26 mouse cellular contexts compared by ENCODE assay signal in the genomic region with DNA sequence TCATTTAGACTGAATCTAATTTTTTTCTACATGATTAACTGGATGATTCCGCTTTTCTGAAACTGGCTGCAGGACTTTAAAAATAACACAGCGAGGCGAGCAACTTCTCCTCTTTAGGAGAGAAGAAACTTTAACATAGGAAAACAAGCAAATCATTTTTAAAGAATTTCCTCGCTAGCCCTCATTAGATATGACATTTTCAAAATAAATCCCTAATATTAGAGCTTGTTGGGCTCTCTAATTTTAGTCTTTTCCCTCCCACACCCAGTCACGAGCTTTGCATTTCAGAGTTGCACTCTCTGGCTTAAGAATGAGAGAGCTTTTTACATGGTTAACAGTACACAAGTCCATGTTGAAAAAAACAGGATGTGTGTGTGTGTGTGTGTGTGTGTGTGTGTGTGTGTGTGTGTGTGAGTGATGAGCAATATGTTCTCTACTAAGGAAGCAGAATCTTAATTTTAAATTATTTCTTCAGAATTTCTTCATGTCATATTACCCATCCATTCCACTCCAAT.
DNase-seq lines count a peak whose midpoint lies in the region; ATAC-seq and TF ChIP-seq lines count a peak whose summit lies in the region.
"Had no signal": no experiment of that assay in that cellular context is flagged by ENCODE, and none has a peak within 500 bp of the region (broad histone marks: within the 10 kb centered on the region; RNA-seq: fewer than 3 reads in every experiment).

No protein-coding gene starts in this region.

- ATAC-seq in frontal cortex, adult (ENCODE audit: low TSS enrichment), result peak; percentile 11
- ATAC-seq: forebrain, embryonic 15.5 days; Patski had no signal

- H3K4me3 ChIP-seq in left cerebral cortex, adult 2 months, result no peak overlapping the region
- H3K4me3 ChIP-seq: embryonic facial prominence, embryonic 10.5 days; embryonic facial prominence, embryonic 13.5 days; erythroblast, embryonic 14.5 days; forebrain, embryonic 12.5 days; forebrain, embryonic 15.5 days; gastrocnemius, adult 2 months; hindbrain, embryonic 12.5 days; hindbrain, embryonic 15.5 days had no signal

- intact Hi-C loops in left cerebral cortex, adult 2 months (cut with DNase I), result loop anchor here (5.0 to 10.0 kb wide), 3 partner anchors 211 to 1112 kb away; no protein-coding TSS in a partner anchor

- no peak for TF ChIP-seq CTCF in left cerebral cortex, adult 2 months (IDR thresholded peaks at IDR 0.05)

- DNase-seq in frontal cortex, postnatal 25 days (ENCODE audit: low spot score in 2 of 2), result no peak
- DNase-seq in left cerebral cortex, adult 2 months (ENCODE audit: extremely low spot score in 1 of 2, low spot score in 2 of 2), result peak in 1 of 2 experiments; percentile 28
- no peak for DNase-seq in left cerebral cortex, adult 18-20 months (ENCODE audit: low spot score in 2 of 2)
- peak; percentile 41 to 50 for DNase-seq in right cerebral cortex, adult 2 months (ENCODE audit: low spot score in 2 of 2)
- no peak for DNase-seq in right cerebral cortex, postnatal 14 days
- no peak for DNase-seq in kidney, postnatal 36 days
- DNase-seq: adrenal gland, postnatal 10 days; adrenal gland, postnatal 36 days; B cell, adult 2 months; cerebellum, adult 11 months; cerebellum, adult 2 months; cerebellum, adult 9-11 months; cerebellum, postnatal 25 days; embryo, embryonic 11 days; gastrocnemius, adult 2 months; gastrocnemius, postnatal 14 days; heart, adult 11 months had no signal

- peak overlapping the region; percentile 88 for H3K27ac ChIP-seq in left cerebral cortex, adult 2 months
- H3K27ac ChIP-seq: embryonic facial prominence, embryonic 10.5 days; embryonic facial prominence, embryonic 13.5 days; forebrain, embryonic 12.5 days; forebrain, embryonic 15.5 days; gastrocnemius, adult 2 months; hindbrain, embryonic 12.5 days; hindbrain, embryonic 15.5 days had no signal

Comparison
In these comparisons a context has a peak if more than half of its experiments do, and no peak if none do; other contexts are left out.
1. DNase-seq: peak in right cerebral cortex, adult 2 months (2 of 2); none in frontal cortex, postnatal 25 days (0 of 2), left cerebral cortex, adult 18-20 months (0 of 2), right cerebral cortex, postnatal 14 days (single experiment) and kidney, postnatal 36 days (0 of 2).